Mouse (Mus musculus): Measurements from ENCODE around the gene Efna5. TPM values are rescaled to one million over a fixed set of nuclear protein-coding genes. Genes with fewer than 3 reads are reported as not detected.

The Efna5 gene
- polyA plus RNA-seq, 1 experiment: 2.3 TPM

- no peak for TF ChIP-seq POLR2A (IDR thresholded peaks at IDR 0.05; ENCODE audit: borderline replicate concordance, extremely low read depth, low read depth, low read length)
- H3K4me1 ChIP-seq (ENCODE audit: control insufficient read depth, insufficient read depth, low read length): no peaks in the 10 kb centered on the region; the same call in 1 of the 2 replicates
- peak overlapping the region; percentile 37 for H3K4me3 ChIP-seq (replicated peaks; ENCODE audit: extremely low read depth, low read depth, low read length)
- WGBS: 43% methylated on average over 27 of the region's 27 CpGs
- peak; percentile 17 for DNase-seq
Measured at GRCm38 (mm10) chr17:62784274-62785171, 96.6 kb downstream of the Efna5 start.

- WGBS: 13% methylated on average over 13 of the region's 13 CpGs
- Histone ChIP-seq H3K4me1 (ENCODE audit: control insufficient read depth, insufficient read depth, low read length) (no peaks in the 10 kb centered on the region; the same call in 1 of the 2 replicates), H3K4me3 (replicated peaks; ENCODE audit: extremely low read depth, low read depth, low read length) (peak overlapping the region; percentile 12)
- no peak for TF ChIP-seq POLR2A (IDR thresholded peaks at IDR 0.05; ENCODE audit: borderline replicate concordance, extremely low read depth, low read depth, low read length)
- peak; percentile 45 for TF ChIP-seq CTCF (IDR thresholded peaks at IDR 0.05; ENCODE audit: insufficient read depth, low read length)
- peak; percentile 75 for DNase-seq
Measured at GRCm38 (mm10) chr17:62783524-62784273, 97.4 kb downstream of the Efna5 start.

GRCm38 (mm10) chr17:62782826-62783404, 98.2 kb downstream of the Efna5 start:
- Histone ChIP-seq H3K4me3 (replicated peaks; ENCODE audit: extremely low read depth, low read depth, low read length) (no peak overlapping the region), H3K4me1 (ENCODE audit: control insufficient read depth, insufficient read depth, low read length) (no peaks in the 10 kb centered on the region; the same call in 1 of the 2 replicates)
- DNase-seq: peak; percentile 45
- WGBS: 37% methylated on average over 13 of the region's 13 CpGs
- TF ChIP-seq CTCF (IDR thresholded peaks at IDR 0.05; ENCODE audit: insufficient read depth, low read length) (no peak), POLR2A (IDR thresholded peaks at IDR 0.05; ENCODE audit: borderline replicate concordance, extremely low read depth, low read depth, low read length) (no peak)

GRCm38 (mm10) chr17:62781120-62781519, 100.0 kb downstream of the Efna5 start:
- no peaks in the 10 kb centered on the region; the same call in none of the 2 replicates for H3K4me1 ChIP-seq (ENCODE audit: control insufficient read depth, insufficient read depth, low read length)
- no peak for DNase-seq
- TF ChIP-seq CTCF (IDR thresholded peaks at IDR 0.05; ENCODE audit: insufficient read depth, low read length): no peak
- no peak for TF ChIP-seq POLR2A (IDR thresholded peaks at IDR 0.05; ENCODE audit: borderline replicate concordance, extremely low read depth, low read depth, low read length)
- WGBS: 74% methylated on average over 6 of the region's 6 CpGs
- no peak overlapping the region for H3K4me3 ChIP-seq (replicated peaks; ENCODE audit: extremely low read depth, low read depth, low read length)

GRCm38 (mm10) chr17:62777858-62778564, 103.1 kb downstream of the Efna5 start:
- H3K4me3 ChIP-seq (replicated peaks; ENCODE audit: extremely low read depth, low read depth, low read length): no peak overlapping the region
- WGBS: 42% methylated on average over 10 of the region's 10 CpGs

GRCm38 (mm10) chr17:62776710-62777109, 104.4 kb downstream of the Efna5 start:
- WGBS: 53% methylated on average over 3 of the region's 3 CpGs
- DNase-seq: no peak
- Histone ChIP-seq H3K4me3 (replicated peaks; ENCODE audit: extremely low read depth, low read depth, low read length) (no peak overlapping the region), H3K4me1 (ENCODE audit: control insufficient read depth, insufficient read depth, low read length) (no peaks in the 10 kb centered on the region; the same call in 1 of the 2 replicates)
- no peak for TF ChIP-seq POLR2A (IDR thresholded peaks at IDR 0.05; ENCODE audit: borderline replicate concordance, extremely low read depth, low read depth, low read length)
- no peak for TF ChIP-seq CTCF (IDR thresholded peaks at IDR 0.05; ENCODE audit: insufficient read depth, low read length)

More at GRCm38 (mm10) chr17:62777858-62778564, 103.1 kb downstream of the Efna5 start:
- no peak for TF ChIP-seq CTCF (IDR thresholded peaks at IDR 0.05; ENCODE audit: insufficient read depth, low read length)
- no peak for TF ChIP-seq POLR2A (IDR thresholded peaks at IDR 0.05; ENCODE audit: borderline replicate concordance, extremely low read depth, low read depth, low read length)
- H3K4me1 ChIP-seq (ENCODE audit: control insufficient read depth, insufficient read depth, low read length): no peaks in the 10 kb centered on the region; the same call in none of the 2 replicates
- DNase-seq: no peak

GRCm38 (mm10) chr17:62775976-62776375, 105.1 kb downstream of the Efna5 start:
- Histone ChIP-seq H3K4me3 (replicated peaks; ENCODE audit: extremely low read depth, low read depth, low read length) (no peak overlapping the region), H3K4me1 (ENCODE audit: control insufficient read depth, insufficient read depth, low read length) (no peaks in the 10 kb centered on the region; the same call in 1 of the 2 replicates)
- WGBS: 49% methylated on average over 2 of the region's 2 CpGs
- no peak for DNase-seq
- TF ChIP-seq CTCF (IDR thresholded peaks at IDR 0.05; ENCODE audit: insufficient read depth, low read length) (no peak), POLR2A (IDR thresholded peaks at IDR 0.05; ENCODE audit: borderline replicate concordance, extremely low read depth, low read depth, low read length) (no peak)

GRCm38 (mm10) chr17:62775401-62775800, 105.7 kb downstream of the Efna5 start:
- TF ChIP-seq POLR2A (IDR thresholded peaks at IDR 0.05; ENCODE audit: borderline replicate concordance, extremely low read depth, low read depth, low read length) (no peak), CTCF (IDR thresholded peaks at IDR 0.05; ENCODE audit: insufficient read depth, low read length) (no peak)
- Histone ChIP-seq H3K4me3 (replicated peaks; ENCODE audit: extremely low read depth, low read depth, low read length) (no peak overlapping the region), H3K4me1 (ENCODE audit: control insufficient read depth, insufficient read depth, low read length) (no peaks in the 10 kb centered on the region; the same call in 1 of the 2 replicates)
- no peak for DNase-seq
- WGBS: 82% methylated on average over 5 of the region's 5 CpGs
